Mouse (Mus musculus) ES-Bruce4 (cell line): ENCODE measurements around the gene Narfl.

Experiments
- CTCF ChIP-seq: IDR thresholded peaks from one replicate; pipeline ENCODE4 v1.8.1; 2011; ENCODE audit warnings: low read depth, low read length
- EP300 ChIP-seq: IDR thresholded peaks from 2 replicates; pipeline ENCODE4 v1.6.1; 2011; ENCODE audit warnings: low read depth, low read length; ENCODE audit not compliant: insufficient read depth
- POLR2A ChIP-seq: IDR thresholded peaks from one replicate; pipeline ENCODE4 v1.8.1; 2011; ENCODE audit warnings: low read length; ENCODE audit not compliant: insufficient read depth

GRCm38 (mm10) chr17:25738861-25739260, 34.7 kb upstream of the Narfl start:
- no peak for TF ChIP-seq CTCF
- TF ChIP-seq POLR2A = no peak
- TF ChIP-seq EP300 = no peak
